Mouse (Mus musculus) heart, embryonic 14.5 days (tissue): Measurements from ENCODE around the gene Slc2a9. TPM values are rescaled to one million over a fixed set of nuclear protein-coding genes. Genes with fewer than 3 reads are reported as not detected.

ENCODE experiments used
- ATAC-seq: fragments of 200-750 bp; cut with Nextera tagmentation; 2 replicates; pipeline ENCODE4 v1.8.0; 2017; ENCODE audit warnings: low read depth, moderate TSS enrichment; ENCODE audit not compliant: insufficient number of reproducible peaks, insufficient read depth, low FRiP score
- H3K27ac ChIP-seq, 2 experiments: fragments of 200-500 bp in 1 of 2; fragments of 300-500 bp in 1 of 2; sonication (generic) in 1 of 2; replicated peaks in 1 of 2; 2 replicates each; pipeline ENCODE4 v1.5.1; 2012 to 2014; ENCODE audit warnings: low read depth in 2 of 2, low read length in 2 of 2, control low read depth in 1 of 2, mild to moderate bottlenecking in 1 of 2, mixed read lengths in 1 of 2; ENCODE audit not compliant: control insufficient read depth in 1 of 2, insufficient read depth in 1 of 2
- H3K27me3 ChIP-seq: fragments of 300-500 bp; sonication (generic); 2 replicates; pipeline ENCODE4 v1.6.1; 2014; ENCODE audit warnings: mild to moderate bottlenecking, low read length, control low read depth; ENCODE audit not compliant: control insufficient read depth, insufficient read depth
- H3K36me3 ChIP-seq: fragments of 300-500 bp; sonication (generic); 2 replicates; pipeline ENCODE4 v1.6.1; 2014; ENCODE audit warnings: mild to moderate bottlenecking, control low read depth, low read length, mixed read lengths; ENCODE audit not compliant: control insufficient read depth, insufficient read depth
- H3K4me1 ChIP-seq, 2 experiments: fragments of 200-500 bp in 1 of 2; fragments of 300-500 bp in 1 of 2; sonication (generic) in 1 of 2; 2 replicates each; pipeline ENCODE4 v1.6.1; 2012 to 2014; ENCODE audit warnings: low read length in 2 of 2, control low read depth in 1 of 2, mixed read lengths in 1 of 2; ENCODE audit not compliant: control insufficient read depth in 2 of 2, insufficient read depth in 2 of 2
- H3K4me2 ChIP-seq: fragments of 300-500 bp; sonication (generic); 2 replicates; pipeline ENCODE4 v1.6.1; 2014; ENCODE audit warnings: mild to moderate bottlenecking, low read length
- H3K4me3 ChIP-seq, 2 experiments: fragments of 200-500 bp in 1 of 2; fragments of 300-500 bp in 1 of 2; sonication (generic) in 1 of 2; 2 replicates each; pipeline ENCODE4 v1.5.1; 2012 to 2014; ENCODE audit warnings: low read length in 2 of 2, mild to moderate bottlenecking in 2 of 2, control low read depth in 1 of 2, low read depth in 1 of 2, moderate library complexity in 1 of 2; ENCODE audit not compliant: control insufficient read depth in 1 of 2, insufficient read depth in 1 of 2
- H3K9ac ChIP-seq: fragments of 300-500 bp; sonication (generic); 2 replicates; pipeline ENCODE4 v1.6.1; 2014; ENCODE audit warnings: mild to moderate bottlenecking, low read length
- H3K9me3 ChIP-seq: fragments of 300-500 bp; sonication (generic); 2 replicates; pipeline ENCODE4 v1.6.1; 2016; ENCODE audit warnings: low read length, control low read depth; ENCODE audit not compliant: control insufficient read depth
- WGBS: fragments of 180-500 bp; shearing (Covaris S2); extraction: QIAGEN DNeasy Blood & Tissue Kit; methylation state at CpG from one replicate; pipeline ENCODE4 v1.1.7; 2014; 5-methylcytosine and 5-hydroxymethylcytosine counted together
- polyA plus RNA-seq: library from polyadenylated mRNA; unstranded; fragments of >200 nt; fragmentation: Nextera tagmentation; extraction: Ambion mirVana; gene quantifications from 2 replicates; pipeline ENCODE4 v1.2.1, GENCODE M21; 2014

The Slc2a9 gene
- polyA plus RNA-seq, 1 experiment from 2014 or later = 0.32 TPM

- no peaks in the 10 kb centered on the region for H3K27me3 ChIP-seq
- ATAC-seq = no peak
- H3K27ac ChIP-seq = no peak overlapping the region
- H3K36me3 ChIP-seq = peaks cover 24% of the 10 kb centered on the region
- no peak overlapping the region for H3K4me3 ChIP-seq
- no peak overlapping the region for H3K4me2 ChIP-seq
- no peak overlapping the region for H3K9ac ChIP-seq
- H3K9me3 ChIP-seq = no peaks in the 10 kb centered on the region
- 52% methylated on average over 1 of the region's 1 CpGs for WGBS
- H3K4me1 ChIP-seq = no peaks in the 10 kb centered on the region
Measured at GRCm38 (mm10) chr5:38520838-38521237, 17.9 kb upstream of the Slc2a9 start.

- no peak overlapping the region for H3K9ac ChIP-seq
- WGBS = 41% methylated on average over 6 of the region's 6 CpGs
- H3K27ac ChIP-seq = no peak overlapping the region
- no peak overlapping the region for H3K4me3 ChIP-seq
- H3K27me3 ChIP-seq = no peaks in the 10 kb centered on the region
- H3K4me1 ChIP-seq = no peaks in the 10 kb centered on the region
- no peak for ATAC-seq
- no peak overlapping the region for H3K4me2 ChIP-seq
- no peaks in the 10 kb centered on the region for H3K36me3 ChIP-seq
- no peaks in the 10 kb centered on the region for H3K9me3 ChIP-seq
Measured at GRCm38 (mm10) chr5:38516267-38516666, 13.3 kb upstream of the Slc2a9 start.

- ATAC-seq = no peak
- Histone ChIP-seq H3K4me1 (no peaks in the 10 kb centered on the region), H3K27me3 (no peaks in the 10 kb centered on the region), H3K27ac (no peak overlapping the region), H3K4me2 (no peak overlapping the region), H3K9ac (no peak overlapping the region), H3K9me3 (no peaks in the 10 kb centered on the region), H3K36me3 (no peaks in the 10 kb centered on the region), H3K4me3 (no peak overlapping the region)
- 12% methylated on average over 2 of the region's 2 CpGs for WGBS
Measured at GRCm38 (mm10) chr5:38512991-38513390, 10.0 kb upstream of the Slc2a9 start.

GRCm38 (mm10) chr5:38509568-38509967, 6.6 kb upstream of the Slc2a9 start:
- Histone ChIP-seq H3K9ac (no peak overlapping the region), H3K4me3 (no peak overlapping the region), H3K4me1 (peaks cover 0 to 4% of the 10 kb centered on the region in 2 experiments; a peak in 1 of 4 replicates), H3K27me3 (no peaks in the 10 kb centered on the region), H3K9me3 (no peaks in the 10 kb centered on the region), H3K27ac (no peak overlapping the region), H3K4me2 (no peak overlapping the region), H3K36me3 (no peaks in the 10 kb centered on the region)
- ATAC-seq = no peak
- 20% methylated on average over 4 of the region's 4 CpGs for WGBS

- H3K27me3 ChIP-seq = no peaks in the 10 kb centered on the region
- ATAC-seq = no peak; the same call in 1 of the 2 replicates
- no peak overlapping the region for H3K4me3 ChIP-seq
- WGBS = 59% methylated on average over 3 of the region's 3 CpGs
- H3K4me2 ChIP-seq = no peak overlapping the region
- H3K9ac ChIP-seq = no peak overlapping the region
- no peaks in the 10 kb centered on the region for H3K9me3 ChIP-seq
- H3K36me3 ChIP-seq = no peaks in the 10 kb centered on the region
- no peak overlapping the region for H3K27ac ChIP-seq
- peaks cover 0 to 4% of the 10 kb centered on the region in 2 experiments; a peak in 1 of 4 replicates for H3K4me1 ChIP-seq
Measured at GRCm38 (mm10) chr5:38505435-38505765, 2.5 kb upstream of the Slc2a9 start.

GRCm38 (mm10) chr5:38504747-38505434, 1.9 kb upstream of the Slc2a9 start:
- no peak overlapping the region for H3K27ac ChIP-seq
- no peak for ATAC-seq
- WGBS = 60% methylated on average over 6 of the region's 6 CpGs

GRCm38 (mm10) chr5:38504116-38504515, 1.2 kb upstream of the Slc2a9 start:
- no peaks in the 10 kb centered on the region for H3K9me3 ChIP-seq
- H3K4me1 ChIP-seq = peaks cover 0 to 7% of the 10 kb centered on the region in 2 experiments; a peak in 2 of 4 replicates
- H3K27me3 ChIP-seq = no peaks in the 10 kb centered on the region
- H3K9ac ChIP-seq = no peak overlapping the region
- H3K27ac ChIP-seq = no peak overlapping the region
- no peak overlapping the region for H3K4me3 ChIP-seq
- H3K4me2 ChIP-seq = no peak overlapping the region
- WGBS = 62% methylated on average over 1 of the region's 1 CpGs
- no peaks in the 10 kb centered on the region for H3K36me3 ChIP-seq
- no peak for ATAC-seq

More at GRCm38 (mm10) chr5:38504747-38505434, 1.9 kb upstream of the Slc2a9 start:
- no peak overlapping the region for H3K4me3 ChIP-seq
- H3K27me3 ChIP-seq = no peaks in the 10 kb centered on the region
- H3K9me3 ChIP-seq = no peaks in the 10 kb centered on the region
- peaks cover 0 to 6% of the 10 kb centered on the region in 2 experiments; a peak in 1 of 4 replicates for H3K4me1 ChIP-seq
- no peak overlapping the region for H3K4me2 ChIP-seq
- H3K36me3 ChIP-seq = no peaks in the 10 kb centered on the region
- H3K9ac ChIP-seq = no peak overlapping the region

- WGBS = 89% methylated on average over 8 of the region's 8 CpGs
- no peaks in the 10 kb centered on the region for H3K9me3 ChIP-seq
- H3K9ac ChIP-seq = no peak overlapping the region
- H3K4me3 ChIP-seq = no peak overlapping the region
- no peak overlapping the region for H3K27ac ChIP-seq
- ATAC-seq = no peak
- H3K36me3 ChIP-seq = no peaks in the 10 kb centered on the region
- no peaks in the 10 kb centered on the region for H3K27me3 ChIP-seq
- peaks cover 0 to 11% of the 10 kb centered on the region in 2 experiments; a peak in 3 of 4 replicates for H3K4me1 ChIP-seq
- H3K4me2 ChIP-seq = no peak overlapping the region
Measured at GRCm38 (mm10) chr5:38500043-38500442, 2.9 kb downstream of the Slc2a9 start.
